Mouse (Mus musculus) heart, embryonic 13.5 days (tissue): Measurements from ENCODE around the gene Vmn2r65. TPM values are rescaled to one million over a fixed set of nuclear protein-coding genes. Genes with fewer than 3 reads are reported as not detected.

Experiments
- ATAC-seq: fragments of 200-750 bp; cut with Nextera tagmentation; 2 replicates; pipeline ENCODE4 v1.8.0; 2017; ENCODE audit warnings: moderate TSS enrichment; ENCODE audit not compliant: insufficient number of reproducible peaks, low FRiP score, low TSS enrichment; ENCODE audit errors: extremely low read depth
- H3K27ac ChIP-seq: fragments of 300-500 bp; sonication (generic); replicated peaks from 2 replicates; pipeline ENCODE4 v1.5.1; 2015; ENCODE audit warnings: moderate library complexity, mild to moderate bottlenecking, inconsistent platforms
- H3K27me3 ChIP-seq: fragments of 300-500 bp; sonication (generic); replicated peaks from 2 replicates; pipeline ENCODE4 v1.6.1; 2015; ENCODE audit warnings: mild to moderate bottlenecking, inconsistent platforms
- H3K36me3 ChIP-seq: fragments of 300-500 bp; sonication (generic); 2 replicates; pipeline ENCODE4 v1.6.1; 2015; ENCODE audit warnings: mild to moderate bottlenecking, inconsistent platforms
- H3K4me1 ChIP-seq: fragments of 300-500 bp; sonication (generic); 2 replicates; pipeline ENCODE4 v1.6.1; 2015; ENCODE audit warnings: inconsistent platforms
- H3K4me2 ChIP-seq: fragments of 300-500 bp; sonication (generic); 2 replicates; pipeline ENCODE4 v1.6.1; 2015; ENCODE audit warnings: inconsistent platforms, mild to moderate bottlenecking, moderate library complexity
- H3K4me3 ChIP-seq: fragments of 300-500 bp; sonication (generic); 2 replicates; pipeline ENCODE4 v1.5.1; 2015; ENCODE audit warnings: moderate library complexity, mild to moderate bottlenecking, inconsistent platforms
- H3K9ac ChIP-seq: fragments of 300-500 bp; sonication (generic); 2 replicates; pipeline ENCODE4 v1.6.1; 2015; ENCODE audit warnings: inconsistent platforms, mild to moderate bottlenecking, moderate library complexity
- H3K9me3 ChIP-seq: fragments of 300-500 bp; sonication (generic); 2 replicates; pipeline ENCODE4 v1.6.1; 2016; ENCODE audit warnings: inconsistent platforms
- WGBS: fragments of 180-500 bp; shearing (Covaris S2); methylation state at CpG from one replicate; pipeline ENCODE4 v1.1.7; 2015; ENCODE audit warnings: mixed read lengths; 5-methylcytosine and 5-hydroxymethylcytosine counted together
- polyA plus RNA-seq: library from polyadenylated mRNA; unstranded; fragments of >200 nt; fragmentation: Nextera tagmentation; extraction: Ambion mirVana; gene quantifications from 2 replicates; pipeline ENCODE4 v1.2.1, GENCODE M21; 2015

Gene Vmn2r65
- polyA plus RNA-seq, result not detected in 2 replicates

DNA sequence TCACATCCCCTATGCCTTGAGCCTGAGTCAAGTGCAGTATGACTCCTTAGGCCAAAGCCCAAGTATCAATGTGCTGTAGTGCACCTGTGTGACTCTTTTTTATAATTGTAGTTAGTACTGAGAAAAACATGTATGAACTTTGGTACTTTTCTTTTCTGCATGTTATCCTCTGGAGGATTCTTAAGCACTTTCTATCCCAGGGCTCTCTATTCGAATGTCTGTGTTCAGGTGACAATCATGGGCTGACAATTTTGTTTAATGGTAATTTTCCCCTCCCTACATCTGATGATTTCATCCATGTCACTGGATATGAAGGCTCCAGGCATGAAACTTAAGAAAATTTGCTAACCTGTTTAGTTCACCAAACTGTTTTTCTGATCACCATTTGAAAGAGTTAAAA lies at the start of gene Vmn2r65:
TSS of gene Vmn2r65 (minus strand) at position 101 of the 400 bp plus-strand sequence.
- Histone ChIP-seq H3K9ac (no peak within 1 kb of the TSS), H3K4me2 (no peak within 1 kb of the TSS), H3K4me3 (no peak within 1 kb of the TSS), H3K36me3 (no peaks in the 10 kb centered on the region), H3K27me3 (no peaks in the 10 kb centered on the region), H3K4me1 (no peaks in the 10 kb centered on the region), H3K9me3 (0 out of 2 replicates have a peak, but pooled peaks cover 2% of the 10 kb centered on the region), H3K27ac (no peak within 1 kb of the TSS)
- ATAC-seq, result no peak
- WGBS, result 37% methylated on average over 1 of the region's 1 CpGs

DNA sequence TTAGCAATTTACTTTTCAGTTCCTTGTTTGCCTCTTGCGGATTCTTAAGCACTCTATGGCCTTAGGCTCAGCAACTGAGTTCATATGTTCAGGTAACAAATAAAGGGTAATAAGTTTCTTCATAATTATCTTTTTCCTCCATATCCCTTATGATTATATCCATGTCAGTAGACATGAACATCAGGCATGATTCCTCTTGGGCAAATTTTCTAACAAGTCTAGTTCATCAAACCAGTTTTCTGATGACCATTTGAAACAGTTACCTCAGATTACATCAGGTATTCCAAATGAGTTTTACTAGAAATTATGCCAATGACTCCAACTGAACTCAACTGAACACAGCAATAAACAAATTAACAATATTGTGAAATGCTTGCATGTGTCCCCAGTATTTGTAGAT lies 48.3 kb upstream of the Vmn2r65 start, which contains the start of gene Vmn2r66:
TSS of gene Vmn2r66 (minus strand) at position 101 of the 400 bp plus-strand sequence.
- H3K4me2 ChIP-seq, result no peak within 1 kb of the TSS
- no peaks in the 10 kb centered on the region for H3K36me3 ChIP-seq
- H3K9me3 ChIP-seq, result no peaks in the 10 kb centered on the region
- ATAC-seq, result no peak
- H3K27ac ChIP-seq, result no peak within 1 kb of the TSS
- H3K4me3 ChIP-seq, result no peak within 1 kb of the TSS
- H3K4me1 ChIP-seq, result no peaks in the 10 kb centered on the region
- H3K9ac ChIP-seq, result no peak within 1 kb of the TSS
- no peaks in the 10 kb centered on the region for H3K27me3 ChIP-seq
- WGBS, result 79% methylated on average over 1 of the region's 1 CpGs

DNA sequence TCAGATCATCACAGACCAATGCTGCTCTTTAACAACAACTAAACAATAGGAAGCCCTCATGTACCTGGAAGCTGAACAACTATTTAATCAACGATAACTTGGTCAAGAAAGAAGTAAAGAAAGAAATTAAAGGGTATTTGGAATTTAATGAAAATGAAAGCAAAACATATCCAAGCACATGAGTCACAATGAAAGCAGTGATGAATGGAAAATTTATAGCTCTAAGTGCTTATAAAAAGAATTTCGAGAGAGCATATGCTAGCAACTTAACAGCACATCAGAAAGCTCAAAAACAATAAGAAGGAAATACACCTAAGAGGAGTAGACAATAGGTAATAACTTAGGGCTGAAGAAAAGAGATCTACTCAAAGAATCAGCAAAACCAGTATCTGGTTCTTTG lies 32.8 kb upstream of the Vmn2r65 start:
- Histone ChIP-seq H3K9me3 (peaks cover 3% of the 10 kb centered on the region; the same call in 1 of the 2 replicates), H3K36me3 (no peaks in the 10 kb centered on the region), H3K9ac (no peak overlapping the region), H3K4me1 (no peaks in the 10 kb centered on the region), H3K27me3 (no peaks in the 10 kb centered on the region), H3K27ac (no peak overlapping the region), H3K4me3 (no peak overlapping the region), H3K4me2 (no peak overlapping the region)
- ATAC-seq, result no peak
- 60% methylated on average over 2 of the region's 2 CpGs for WGBS

Other genes with a start within 250 kb of the Vmn2r65 start
- not detected in 2 replicates for gene Olfr291, start 110.6 kb downstream of the Vmn2r65 start, polyA plus RNA-seq
- gene Vmn2r66, start 48.2 kb upstream of the Vmn2r65 start, polyA plus RNA-seq, result not detected in 2 replicates
- not detected in 2 replicates for gene Vmn2r67, start 191.9 kb upstream of the Vmn2r65 start, polyA plus RNA-seq